Mouse (Mus musculus): ENCODE measurements around the gene 9330161L09Rik. TPM values are rescaled to one million over a fixed set of nuclear protein-coding genes. Genes with fewer than 3 reads are reported as not detected.

9330161L09Rik gene
- polyA plus RNA-seq, 1 experiment, result 1.9 TPM

DNA sequence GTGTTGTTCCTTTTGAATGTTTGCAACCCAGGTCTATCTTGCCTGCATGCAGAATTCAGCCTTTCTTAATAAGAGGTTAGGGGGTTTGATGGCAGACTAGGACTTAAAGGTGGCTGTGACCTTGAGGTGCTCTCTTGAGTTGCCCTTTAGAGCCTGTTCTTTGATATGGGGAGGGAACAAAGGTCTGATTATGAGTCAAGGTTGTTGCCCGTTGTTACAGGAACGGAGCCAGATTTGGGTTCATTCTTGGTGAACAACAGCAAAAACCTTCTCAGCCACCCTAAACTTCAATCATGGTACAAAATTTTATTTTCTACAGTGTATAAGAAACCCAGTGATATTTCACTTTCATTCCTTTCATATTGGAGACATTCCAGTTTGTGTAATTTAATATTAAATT lies 25.8 kb upstream of the 9330161L09Rik start:
- Histone ChIP-seq H3K4me1 (ENCODE audit: control insufficient read depth, insufficient read depth, low read length) (peaks cover 21% of the 10 kb centered on the region), H3K4me3 (ENCODE audit: insufficient read depth, low read length) (no peak overlapping the region), H3K27ac (ENCODE audit: insufficient read depth, low read depth, low read length) (peak overlapping the region; percentile 46; the same call in 1 of the 2 replicates)
- TF ChIP-seq POLR2A (IDR thresholded peaks at IDR 0.05; ENCODE audit: borderline replicate concordance, low read depth, low read length) (no peak), CTCF (IDR thresholded peaks at IDR 0.05; ENCODE audit: low read depth, low read length) (no peak)

DNA sequence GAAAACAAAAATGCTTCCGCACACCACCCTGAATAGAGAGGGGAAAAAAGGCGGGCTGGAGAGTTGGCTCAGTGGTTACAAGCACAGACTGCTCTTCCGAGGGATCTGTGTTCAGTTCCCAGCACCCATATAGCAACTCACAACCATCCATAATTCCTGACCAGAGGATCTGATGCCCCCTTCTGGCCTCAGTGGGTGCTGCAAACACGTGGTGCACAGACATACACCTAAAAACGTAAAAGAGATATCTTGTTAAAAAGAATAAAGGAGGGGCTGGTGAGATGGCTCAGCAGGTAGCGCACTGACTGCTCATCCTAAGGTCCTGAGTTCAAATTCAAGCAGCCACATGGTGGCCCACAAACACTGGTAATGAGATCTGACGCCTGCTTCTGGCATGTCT lies 19.1 kb upstream of the 9330161L09Rik start:
- H3K27ac ChIP-seq (ENCODE audit: insufficient read depth, low read depth, low read length), result no peak overlapping the region
- TF ChIP-seq POLR2A (IDR thresholded peaks at IDR 0.05; ENCODE audit: borderline replicate concordance, low read depth, low read length), result no peak
- no peak for TF ChIP-seq CTCF (IDR thresholded peaks at IDR 0.05; ENCODE audit: low read depth, low read length)
- peaks cover 16% of the 10 kb centered on the region for H3K4me1 ChIP-seq (ENCODE audit: control insufficient read depth, insufficient read depth, low read length)

DNA sequence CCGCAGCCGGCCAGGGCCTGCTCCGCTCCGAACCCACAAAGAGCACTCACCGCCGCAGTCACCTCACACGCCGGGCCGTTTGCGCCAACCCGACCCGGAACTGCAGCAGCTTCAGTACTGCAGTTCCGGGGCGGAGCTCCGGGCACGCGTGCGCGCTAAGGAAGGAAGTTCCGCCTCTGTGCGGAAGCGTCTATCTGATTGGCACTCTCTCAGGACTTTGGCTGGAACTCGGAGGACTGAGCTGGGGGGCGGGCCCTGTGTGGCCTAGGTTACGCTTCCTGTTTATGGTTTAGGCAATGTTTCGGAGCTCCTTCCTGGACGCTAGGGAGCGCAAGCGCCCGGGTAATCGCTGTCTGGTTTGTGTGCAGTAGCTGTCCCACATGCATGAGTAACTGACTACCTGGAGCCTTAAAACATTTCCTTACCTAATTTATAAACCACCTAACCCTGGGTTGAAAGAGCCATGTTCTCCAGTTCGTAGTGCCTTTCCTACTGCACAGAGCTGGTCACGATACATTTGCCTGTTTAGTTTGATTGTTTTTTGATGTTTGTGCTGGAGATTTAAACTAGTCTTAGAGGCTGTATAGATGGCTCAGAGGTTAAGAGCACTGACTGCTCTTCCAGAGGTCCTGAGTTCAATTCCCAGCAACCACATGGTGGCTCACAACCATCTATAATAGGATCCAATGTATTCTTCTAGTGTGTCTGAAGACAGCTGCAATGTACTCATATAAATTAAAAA lies 18.3 kb upstream of the 9330161L09Rik start, which contains the start of gene Ddx24:
TSS of gene Ddx24 (minus strand) at position 102 of the 742 bp plus-strand sequence.
- Histone ChIP-seq H3K4me1 (ENCODE audit: control insufficient read depth, insufficient read depth, low read length) (peaks cover 19% of the 10 kb centered on the region), H3K4me3 (ENCODE audit: insufficient read depth, low read length) (peak within 1 kb of the TSS; percentile 93), H3K27ac (ENCODE audit: insufficient read depth, low read depth, low read length) (peak within 1 kb of the TSS; percentile 22; the same call in 1 of the 2 replicates)
- TF ChIP-seq CTCF (IDR thresholded peaks at IDR 0.05; ENCODE audit: low read depth, low read length) (peak; percentile 76), POLR2A (IDR thresholded peaks at IDR 0.05; ENCODE audit: borderline replicate concordance, low read depth, low read length) (0 out of 2 replicates have a peak, but pooled peaks have one; percentile 14)

More for the DNA sequence above, 19.1 kb upstream of the 9330161L09Rik start:
- H3K4me3 ChIP-seq (ENCODE audit: insufficient read depth, low read length), result no peak overlapping the region

DNA sequence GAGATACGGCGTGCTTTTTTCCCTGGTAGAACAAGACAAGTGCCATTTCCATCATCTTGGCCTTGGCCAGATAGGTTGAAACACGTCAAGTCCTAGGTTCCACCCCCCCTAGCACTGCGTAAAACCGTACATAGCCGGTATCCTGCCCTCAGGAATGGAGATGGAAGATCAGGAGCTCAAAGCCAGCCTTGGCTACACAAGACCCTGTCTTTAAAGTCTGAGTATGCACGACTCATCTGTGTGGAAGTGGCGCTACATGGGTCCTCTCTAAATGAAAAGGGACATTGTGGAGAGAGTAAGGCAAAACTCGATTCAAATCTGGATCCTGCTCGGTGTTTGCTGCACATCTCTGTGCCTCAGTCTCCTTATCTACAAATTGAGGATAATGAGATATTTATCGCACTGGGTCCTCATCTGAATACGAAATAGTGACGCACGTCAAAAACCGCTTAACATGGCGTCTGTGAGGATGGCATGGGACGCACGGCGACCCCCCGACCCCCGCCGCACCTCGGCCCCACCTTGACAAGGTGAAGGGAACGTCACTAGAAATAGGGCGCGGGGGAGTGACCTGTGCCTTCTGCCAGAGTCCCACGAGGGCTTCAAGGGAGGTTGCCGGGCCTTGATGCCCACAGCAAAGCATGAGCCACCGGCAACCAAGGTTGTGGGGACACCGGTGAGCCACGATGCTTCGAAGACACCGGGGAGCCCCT lies 17.6 kb upstream of the 9330161L09Rik start:
- Histone ChIP-seq H3K4me3 (ENCODE audit: insufficient read depth, low read length) (peak overlapping the region; percentile 93), H3K27ac (ENCODE audit: insufficient read depth, low read depth, low read length) (peak overlapping the region; percentile 22; the same call in 1 of the 2 replicates), H3K4me1 (ENCODE audit: control insufficient read depth, insufficient read depth, low read length) (peaks cover 21% of the 10 kb centered on the region)
- TF ChIP-seq CTCF (IDR thresholded peaks at IDR 0.05; ENCODE audit: low read depth, low read length) (no peak), POLR2A (IDR thresholded peaks at IDR 0.05; ENCODE audit: borderline replicate concordance, low read depth, low read length) (no peak)

DNA sequence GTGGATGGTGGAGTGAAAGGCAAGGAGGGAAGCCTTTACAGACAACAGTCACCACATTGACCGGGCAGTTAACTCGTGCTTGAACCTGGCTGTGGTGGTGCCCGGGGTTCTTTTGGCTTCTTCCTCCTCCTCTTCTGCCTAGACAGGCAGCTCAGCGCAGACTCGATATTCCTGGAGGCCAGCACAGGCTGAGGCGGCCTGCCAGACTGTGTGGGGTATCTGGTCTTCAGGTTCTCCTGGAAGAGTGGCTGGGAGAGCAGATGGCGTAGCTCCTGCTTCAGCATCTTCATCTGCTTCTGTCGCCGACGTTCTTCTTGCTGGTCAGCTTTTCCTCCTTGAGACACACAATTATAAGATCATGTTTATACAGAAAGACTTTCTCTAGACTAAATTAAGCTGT lies 524 bp upstream of the 9330161L09Rik start:
- Histone ChIP-seq H3K27ac (ENCODE audit: insufficient read depth, low read depth, low read length) (no peak overlapping the region), H3K4me3 (ENCODE audit: insufficient read depth, low read length) (no peak overlapping the region), H3K4me1 (ENCODE audit: control insufficient read depth, insufficient read depth, low read length) (no peaks in the 10 kb centered on the region)
- TF ChIP-seq POLR2A (IDR thresholded peaks at IDR 0.05; ENCODE audit: borderline replicate concordance, low read depth, low read length) (no peak), CTCF (IDR thresholded peaks at IDR 0.05; ENCODE audit: low read depth, low read length) (no peak)

DNA sequence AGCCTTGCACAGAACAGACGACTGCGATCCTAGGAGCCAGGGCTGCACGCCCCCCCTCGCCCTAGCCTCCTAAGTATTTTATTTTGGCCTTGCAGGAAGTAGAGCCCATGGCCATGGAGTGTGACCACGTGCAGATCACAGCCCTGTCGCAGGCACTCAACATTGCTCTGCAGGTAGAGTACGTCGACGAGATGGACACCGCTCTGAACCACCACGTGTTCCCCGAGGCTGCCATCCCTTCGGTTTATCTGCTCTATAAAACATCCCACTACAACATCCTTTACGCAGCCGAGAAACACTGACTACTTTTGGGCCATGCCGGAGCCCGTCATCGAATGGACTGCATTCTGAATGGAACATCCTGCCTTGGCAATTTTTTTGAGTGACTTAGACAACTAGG lies 3.5 kb downstream of the 9330161L09Rik start:
- H3K4me1 ChIP-seq (ENCODE audit: control insufficient read depth, insufficient read depth, low read length), result no peaks in the 10 kb centered on the region
- no peak overlapping the region for H3K27ac ChIP-seq (ENCODE audit: insufficient read depth, low read depth, low read length)
- no peak overlapping the region for H3K4me3 ChIP-seq (ENCODE audit: insufficient read depth, low read length)
- no peak for TF ChIP-seq CTCF (IDR thresholded peaks at IDR 0.05; ENCODE audit: low read depth, low read length)
- TF ChIP-seq POLR2A (IDR thresholded peaks at IDR 0.05; ENCODE audit: borderline replicate concordance, low read depth, low read length), result no peak

DNA sequence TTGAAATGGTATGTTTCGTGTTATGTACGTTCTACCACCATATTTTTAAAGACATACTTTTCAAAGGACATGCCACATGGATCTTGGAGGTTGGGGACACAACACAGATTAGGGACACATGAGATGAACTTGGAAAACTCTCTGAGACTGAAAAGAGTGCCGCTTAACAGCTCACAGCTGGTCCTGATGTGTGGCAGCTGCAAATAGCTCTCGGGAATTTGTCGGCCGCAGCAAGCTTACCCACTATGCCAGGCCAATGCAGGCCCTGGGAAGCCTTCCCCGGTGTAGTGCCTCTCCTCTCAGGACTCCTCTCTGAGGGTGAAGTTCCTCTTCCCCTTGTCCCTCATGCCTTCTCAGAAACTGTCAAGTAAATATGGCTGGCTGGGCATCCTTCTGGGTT lies 10.9 kb downstream of the 9330161L09Rik start:
- TF ChIP-seq POLR2A (IDR thresholded peaks at IDR 0.05; ENCODE audit: borderline replicate concordance, low read depth, low read length) (no peak), CTCF (IDR thresholded peaks at IDR 0.05; ENCODE audit: low read depth, low read length) (no peak)
- Histone ChIP-seq H3K4me1 (ENCODE audit: control insufficient read depth, insufficient read depth, low read length) (no peaks in the 10 kb centered on the region), H3K4me3 (ENCODE audit: insufficient read depth, low read length) (no peak overlapping the region), H3K27ac (ENCODE audit: insufficient read depth, low read depth, low read length) (no peak overlapping the region)

DNA sequence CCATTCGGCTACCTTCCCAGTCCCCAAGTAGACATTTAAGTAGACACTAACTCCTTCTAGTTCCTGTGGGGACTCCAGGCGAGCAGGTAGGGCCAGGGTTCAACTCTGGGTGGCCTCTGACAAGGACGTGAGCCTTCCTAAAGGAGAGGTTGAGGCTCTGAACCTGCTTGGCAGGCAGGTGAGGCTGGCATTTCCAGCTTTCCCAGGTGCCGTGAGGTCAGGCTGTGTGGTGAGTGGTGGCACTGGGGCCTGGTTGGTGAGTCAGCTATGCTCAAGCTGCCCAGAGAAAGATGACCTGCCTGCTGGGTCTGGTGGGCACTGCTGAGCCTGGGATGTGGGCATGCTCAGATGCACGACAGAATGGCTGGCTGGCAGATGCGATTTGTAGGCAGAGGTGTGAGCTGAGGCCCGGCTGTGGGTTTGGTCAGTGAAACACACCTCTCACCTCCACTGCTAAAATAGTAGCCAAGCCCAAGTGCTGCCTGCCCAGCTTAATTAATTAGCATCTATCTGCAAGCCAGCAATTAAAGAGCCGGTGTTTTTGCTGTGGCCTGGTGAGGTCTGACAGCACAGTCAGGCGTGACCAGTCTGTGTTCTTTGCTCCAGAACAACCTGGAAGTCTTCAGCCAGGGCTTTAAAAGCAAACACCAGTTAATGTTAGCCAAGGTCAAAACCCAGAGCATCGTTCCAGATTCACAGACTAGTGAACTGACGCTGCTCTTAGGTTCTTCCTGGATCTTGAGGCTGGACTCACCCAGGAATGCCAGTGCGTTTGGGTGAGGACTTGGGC lies 11.9 kb downstream of the 9330161L09Rik start:
- Histone ChIP-seq H3K27ac (ENCODE audit: insufficient read depth, low read depth, low read length) (no peak overlapping the region), H3K4me3 (ENCODE audit: insufficient read depth, low read length) (no peak overlapping the region), H3K4me1 (ENCODE audit: control insufficient read depth, insufficient read depth, low read length) (no peaks in the 10 kb centered on the region)
- no peak for TF ChIP-seq CTCF (IDR thresholded peaks at IDR 0.05; ENCODE audit: low read depth, low read length)
- TF ChIP-seq POLR2A (IDR thresholded peaks at IDR 0.05; ENCODE audit: borderline replicate concordance, low read depth, low read length), result no peak

DNA sequence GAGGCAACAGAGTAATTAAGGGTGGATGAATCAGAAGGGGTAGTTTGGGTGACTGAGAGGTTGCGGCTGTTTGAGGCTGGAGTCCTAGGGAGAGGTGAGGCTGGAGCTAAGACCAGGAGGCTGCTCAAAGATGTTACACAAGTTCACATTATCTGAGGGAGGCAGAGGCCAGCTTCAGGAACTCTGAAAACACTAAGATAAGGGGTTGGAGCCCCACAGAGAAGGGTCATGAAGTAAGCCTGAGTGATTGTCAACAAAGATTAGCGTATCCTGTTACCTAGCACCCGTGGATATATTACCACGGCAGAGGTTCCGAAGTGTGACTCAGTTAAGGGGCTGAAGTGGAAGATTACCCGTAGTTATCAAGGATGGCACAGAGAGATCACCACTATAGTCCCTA lies 14.1 kb downstream of the 9330161L09Rik start:
- Histone ChIP-seq H3K27ac (ENCODE audit: insufficient read depth, low read depth, low read length) (no peak overlapping the region), H3K4me1 (ENCODE audit: control insufficient read depth, insufficient read depth, low read length) (no peaks in the 10 kb centered on the region), H3K4me3 (ENCODE audit: insufficient read depth, low read length) (no peak overlapping the region)
- TF ChIP-seq POLR2A (IDR thresholded peaks at IDR 0.05; ENCODE audit: borderline replicate concordance, low read depth, low read length) (no peak), CTCF (IDR thresholded peaks at IDR 0.05; ENCODE audit: low read depth, low read length) (no peak)

All from bone marrow macrophage, adult 2 months (primary cell).